Mouse (Mus musculus) liver, embryonic 16.5 days (tissue): Measurements from ENCODE around the gene Nfatc2. TPM values are rescaled to one million over a fixed set of nuclear protein-coding genes. Genes with fewer than 3 reads are reported as not detected.

Experiments used
- ATAC-seq: fragments of 200-750 bp; cut with Nextera tagmentation; 2 replicates; pipeline ENCODE4 v1.8.0; 2017; ENCODE audit warnings: low read depth, mild to moderate bottlenecking, moderate number of reproducible peaks, moderate library complexity
- H3K27ac ChIP-seq: fragments of 300-500 bp; sonication (generic); 2 replicates; pipeline ENCODE4 v1.5.1; 2014; ENCODE audit warnings: mild to moderate bottlenecking, low read length
- H3K27me3 ChIP-seq: fragments of 300-500 bp; sonication (generic); 2 replicates; pipeline ENCODE4 v1.6.1; 2014; ENCODE audit warnings: low read depth, low read length, mixed read lengths; ENCODE audit not compliant: control insufficient read depth, insufficient read depth
- H3K36me3 ChIP-seq: fragments of 300-500 bp; sonication (generic); 2 replicates; pipeline ENCODE4 v1.6.1; 2014; ENCODE audit warnings: mild to moderate bottlenecking; ENCODE audit not compliant: control insufficient read depth, insufficient read depth
- H3K4me1 ChIP-seq: fragments of 300-500 bp; sonication (generic); 2 replicates; pipeline ENCODE4 v1.6.1; 2014; ENCODE audit warnings: low read depth, low read length, mixed read lengths; ENCODE audit not compliant: control insufficient read depth
- H3K4me2 ChIP-seq: fragments of 300-500 bp; sonication (generic); 2 replicates; pipeline ENCODE4 v1.6.1; 2014; ENCODE audit warnings: low read depth, low read length, mixed read lengths
- H3K4me3 ChIP-seq: fragments of 300-500 bp; sonication (generic); 2 replicates; pipeline ENCODE4 v1.5.1; 2014; ENCODE audit warnings: low read depth, mild to moderate bottlenecking, low read length
- H3K9ac ChIP-seq: fragments of 300-500 bp; sonication (generic); 2 replicates; pipeline ENCODE4 v1.6.1; 2014; ENCODE audit warnings: low read depth, low read length
- H3K9me3 ChIP-seq: fragments of 300-500 bp; sonication (generic); replicated peaks from 2 replicates; pipeline ENCODE4 v1.6.1; 2016; ENCODE audit warnings: low read length; ENCODE audit not compliant: control insufficient read depth
- WGBS: fragments of 180-500 bp; shearing (Covaris S2); extraction: QIAGEN DNeasy Blood & Tissue Kit; methylation state at CpG from one replicate; pipeline ENCODE4 v1.1.7; 2014; ENCODE audit not compliant: insufficient replicate concordance; 5-methylcytosine and 5-hydroxymethylcytosine counted together
- polyA plus RNA-seq: library from polyadenylated mRNA; unstranded; fragments of >200 nt; fragmentation: Nextera tagmentation; extraction: Ambion mirVana; gene quantifications from 2 replicates; pipeline ENCODE4 v1.2.1, GENCODE M21; 2015

Gene Nfatc2
- polyA plus RNA-seq, 1 experiment from 2014 or later, result 0.25 TPM

- Histone ChIP-seq H3K4me2 (no peak overlapping the region), H3K9ac (no peak overlapping the region), H3K4me1 (peaks cover 2% of the 10 kb centered on the region; the same call in 1 of the 2 replicates), H3K36me3 (no peaks in the 10 kb centered on the region), H3K9me3 (no peaks in the 10 kb centered on the region), H3K4me3 (no peak overlapping the region), H3K27me3 (peaks cover 15% of the 10 kb centered on the region), H3K27ac (no peak overlapping the region)
- WGBS, result 52% methylated on average over 8 of the region's 8 CpGs
- no peak for ATAC-seq
Measured at GRCm38 (mm10) chr2:168584408-168584807, 17.0 kb downstream of the Nfatc2 start.

- Histone ChIP-seq H3K9me3 (no peaks in the 10 kb centered on the region), H3K4me1 (peaks cover 2% of the 10 kb centered on the region; the same call in 1 of the 2 replicates), H3K36me3 (no peaks in the 10 kb centered on the region), H3K27ac (no peak overlapping the region), H3K4me3 (no peak overlapping the region), H3K4me2 (no peak overlapping the region), H3K27me3 (peaks cover 5% of the 10 kb centered on the region), H3K9ac (no peak overlapping the region)
- ATAC-seq, result no peak
- WGBS, result 26% methylated on average over 5 of the region's 5 CpGs
Measured at GRCm38 (mm10) chr2:168583084-168583483, 18.4 kb downstream of the Nfatc2 start.

GRCm38 (mm10) chr2:168581207-168581854 lies 20.1 kb downstream of the Nfatc2 start:
- peaks cover 2% of the 10 kb centered on the region; the same call in 1 of the 2 replicates for H3K4me1 ChIP-seq
- WGBS, result 29% methylated on average over 6 of the region's 6 CpGs
- peaks cover 5% of the 10 kb centered on the region for H3K27me3 ChIP-seq
- H3K9me3 ChIP-seq, result no peaks in the 10 kb centered on the region
- no peak overlapping the region for H3K9ac ChIP-seq
- ATAC-seq, result no peak
- no peaks in the 10 kb centered on the region for H3K36me3 ChIP-seq
- H3K27ac ChIP-seq, result no peak overlapping the region
- no peak overlapping the region for H3K4me2 ChIP-seq
- H3K4me3 ChIP-seq, result no peak overlapping the region

GRCm38 (mm10) chr2:168580295-168580915 lies 21.1 kb downstream of the Nfatc2 start:
- Histone ChIP-seq H3K36me3 (no peaks in the 10 kb centered on the region), H3K27ac (no peak overlapping the region), H3K9ac (no peak overlapping the region), H3K4me1 (peaks cover 2% of the 10 kb centered on the region; the same call in 1 of the 2 replicates), H3K4me3 (no peak overlapping the region), H3K27me3 (peaks cover 5% of the 10 kb centered on the region), H3K9me3 (no peaks in the 10 kb centered on the region), H3K4me2 (no peak overlapping the region)
- no peak for ATAC-seq
- 35% methylated on average over 22 of the region's 22 CpGs for WGBS

GRCm38 (mm10) chr2:168579601-168580130 lies 21.8 kb downstream of the Nfatc2 start:
- Histone ChIP-seq H3K27me3 (peaks cover 5% of the 10 kb centered on the region), H3K36me3 (no peaks in the 10 kb centered on the region), H3K4me2 (no peak overlapping the region), H3K27ac (no peak overlapping the region), H3K9ac (no peak overlapping the region), H3K4me3 (no peak overlapping the region), H3K9me3 (no peaks in the 10 kb centered on the region), H3K4me1 (peaks cover 2% of the 10 kb centered on the region; the same call in 1 of the 2 replicates)
- 42% methylated on average over 15 of the region's 15 CpGs for WGBS
- ATAC-seq, result no peak

- no peak overlapping the region for H3K9ac ChIP-seq
- no peak overlapping the region for H3K4me3 ChIP-seq
- no peak for ATAC-seq
- peaks cover 5% of the 10 kb centered on the region for H3K27me3 ChIP-seq
- no peaks in the 10 kb centered on the region for H3K9me3 ChIP-seq
- H3K4me2 ChIP-seq, result no peak overlapping the region
- no peaks in the 10 kb centered on the region for H3K36me3 ChIP-seq
- H3K27ac ChIP-seq, result no peak overlapping the region
- H3K4me1 ChIP-seq, result peaks cover 2% of the 10 kb centered on the region; the same call in 1 of the 2 replicates
- 29% methylated on average over 3 of the region's 3 CpGs for WGBS
Measured at GRCm38 (mm10) chr2:168579109-168579508, 22.3 kb downstream of the Nfatc2 start.

GRCm38 (mm10) chr2:168578132-168578531 lies 23.3 kb downstream of the Nfatc2 start:
- peaks cover 5% of the 10 kb centered on the region for H3K27me3 ChIP-seq
- H3K27ac ChIP-seq, result no peak overlapping the region
- no peak overlapping the region for H3K9ac ChIP-seq
- H3K4me2 ChIP-seq, result no peak overlapping the region
- H3K36me3 ChIP-seq, result no peaks in the 10 kb centered on the region
- 54% methylated on average over 9 of the region's 9 CpGs for WGBS
- ATAC-seq, result no peak
- H3K4me3 ChIP-seq, result no peak overlapping the region
- no peaks in the 10 kb centered on the region for H3K9me3 ChIP-seq
- peaks cover 2% of the 10 kb centered on the region; the same call in 1 of the 2 replicates for H3K4me1 ChIP-seq

- no peak overlapping the region for H3K4me2 ChIP-seq
- no peak overlapping the region for H3K9ac ChIP-seq
- no peaks in the 10 kb centered on the region for H3K36me3 ChIP-seq
- no peak overlapping the region for H3K4me3 ChIP-seq
- H3K27ac ChIP-seq, result no peak overlapping the region
- ATAC-seq, result no peak
- peaks cover 2% of the 10 kb centered on the region; the same call in 1 of the 2 replicates for H3K4me1 ChIP-seq
- H3K9me3 ChIP-seq, result no peaks in the 10 kb centered on the region
- 51% methylated on average over 7 of the region's 7 CpGs for WGBS
- H3K27me3 ChIP-seq, result peaks cover 5% of the 10 kb centered on the region
Measured at GRCm38 (mm10) chr2:168577381-168577780, 24.1 kb downstream of the Nfatc2 start.

- Histone ChIP-seq H3K4me1 (peaks cover 2% of the 10 kb centered on the region; the same call in 1 of the 2 replicates), H3K36me3 (no peaks in the 10 kb centered on the region), H3K4me2 (no peak overlapping the region), H3K9me3 (no peaks in the 10 kb centered on the region), H3K9ac (no peak overlapping the region), H3K27ac (no peak overlapping the region), H3K4me3 (no peak overlapping the region), H3K27me3 (peaks cover 5% of the 10 kb centered on the region)
- WGBS, result 79% methylated on average over 5 of the region's 5 CpGs
- no peak for ATAC-seq
Measured at GRCm38 (mm10) chr2:168575834-168576233, 25.6 kb downstream of the Nfatc2 start.
